Mouse (Mus musculus): ENCODE measurements around the gene Iqce. TPM values are rescaled to one million over a fixed set of nuclear protein-coding genes. Genes with fewer than 3 reads are reported as not detected.
A peak's percentile ranks its signal among the peaks of the same experiment; 100 is the strongest.

The Iqce gene
- polyA plus RNA-seq, 1 experiment = 27.9 TPM

- Histone ChIP-seq H3K27ac (ENCODE audit: insufficient read depth, low read length) (no peak overlapping the region), H3K4me1 (ENCODE audit: control insufficient read depth, insufficient read depth, low read length) (peaks cover 18% of the 10 kb centered on the region), H3K4me3 (ENCODE audit: insufficient read depth, low read length) (no peak overlapping the region)
- TF ChIP-seq POLR2A (IDR thresholded peaks at IDR 0.05; ENCODE audit: low read depth, low read length) (no peak), CTCF (IDR thresholded peaks at IDR 0.05; ENCODE audit: borderline replicate concordance, insufficient read depth, low read length) (no peak)
Observed at GRCm38 (mm10) chr5:140644263-140644662, 57.9 kb downstream of the Iqce start.

- TF ChIP-seq CTCF (IDR thresholded peaks at IDR 0.05; ENCODE audit: borderline replicate concordance, insufficient read depth, low read length) (no peak), POLR2A (IDR thresholded peaks at IDR 0.05; ENCODE audit: low read depth, low read length) (no peak)
- Histone ChIP-seq H3K4me3 (ENCODE audit: insufficient read depth, low read length) (no peak overlapping the region), H3K27ac (ENCODE audit: insufficient read depth, low read length) (peak overlapping the region; percentile 97), H3K4me1 (ENCODE audit: control insufficient read depth, insufficient read depth, low read length) (peaks cover 18% of the 10 kb centered on the region)
Observed at GRCm38 (mm10) chr5:140642076-140642475, 60.1 kb downstream of the Iqce start.

GRCm38 (mm10) chr5:140641254-140641928 lies 60.8 kb downstream of the Iqce start:
- Histone ChIP-seq H3K4me1 (ENCODE audit: control insufficient read depth, insufficient read depth, low read length) (peaks cover 18% of the 10 kb centered on the region), H3K4me3 (ENCODE audit: insufficient read depth, low read length) (no peak overlapping the region), H3K27ac (ENCODE audit: insufficient read depth, low read length) (peak overlapping the region; percentile 97)
- TF ChIP-seq POLR2A (IDR thresholded peaks at IDR 0.05; ENCODE audit: low read depth, low read length) = no peak
- TF ChIP-seq CTCF (IDR thresholded peaks at IDR 0.05; ENCODE audit: borderline replicate concordance, insufficient read depth, low read length) = no peak

GRCm38 (mm10) chr5:140640812-140641211 lies 61.4 kb downstream of the Iqce start:
- Histone ChIP-seq H3K4me3 (ENCODE audit: insufficient read depth, low read length) (no peak overlapping the region), H3K4me1 (ENCODE audit: control insufficient read depth, insufficient read depth, low read length) (peaks cover 18% of the 10 kb centered on the region), H3K27ac (ENCODE audit: insufficient read depth, low read length) (peak overlapping the region; percentile 96)
- TF ChIP-seq CTCF (IDR thresholded peaks at IDR 0.05; ENCODE audit: borderline replicate concordance, insufficient read depth, low read length) (no peak), POLR2A (IDR thresholded peaks at IDR 0.05; ENCODE audit: low read depth, low read length) (no peak)

- H3K4me1 ChIP-seq (ENCODE audit: control insufficient read depth, insufficient read depth, low read length) = peaks cover 18% of the 10 kb centered on the region
- no peak overlapping the region for H3K27ac ChIP-seq (ENCODE audit: insufficient read depth, low read length)
- no peak overlapping the region for H3K4me3 ChIP-seq (ENCODE audit: insufficient read depth, low read length)
- no peak for TF ChIP-seq CTCF (IDR thresholded peaks at IDR 0.05; ENCODE audit: borderline replicate concordance, insufficient read depth, low read length)
- TF ChIP-seq POLR2A (IDR thresholded peaks at IDR 0.05; ENCODE audit: low read depth, low read length) = no peak
Observed at GRCm38 (mm10) chr5:140639871-140640270, 62.3 kb downstream of the Iqce start.

- TF ChIP-seq CTCF (IDR thresholded peaks at IDR 0.05; ENCODE audit: borderline replicate concordance, insufficient read depth, low read length) (no peak), POLR2A (IDR thresholded peaks at IDR 0.05; ENCODE audit: low read depth, low read length) (no peak)
- no peak overlapping the region for H3K27ac ChIP-seq (ENCODE audit: insufficient read depth, low read length)
- H3K4me1 ChIP-seq (ENCODE audit: control insufficient read depth, insufficient read depth, low read length) = peaks cover 18% of the 10 kb centered on the region
- no peak overlapping the region for H3K4me3 ChIP-seq (ENCODE audit: insufficient read depth, low read length)
Observed at GRCm38 (mm10) chr5:140639312-140639711, 62.9 kb downstream of the Iqce start.

- TF ChIP-seq POLR2A (IDR thresholded peaks at IDR 0.05; ENCODE audit: low read depth, low read length) = no peak
- TF ChIP-seq CTCF (IDR thresholded peaks at IDR 0.05; ENCODE audit: borderline replicate concordance, insufficient read depth, low read length) = no peak
- H3K4me3 ChIP-seq (ENCODE audit: insufficient read depth, low read length) = no peak overlapping the region
- H3K27ac ChIP-seq (ENCODE audit: insufficient read depth, low read length) = no peak overlapping the region
- peaks cover 18% of the 10 kb centered on the region for H3K4me1 ChIP-seq (ENCODE audit: control insufficient read depth, insufficient read depth, low read length)
Observed at GRCm38 (mm10) chr5:140638484-140638883, 63.7 kb downstream of the Iqce start.

- no peak overlapping the region for H3K27ac ChIP-seq (ENCODE audit: insufficient read depth, low read length)
- TF ChIP-seq CTCF (IDR thresholded peaks at IDR 0.05; ENCODE audit: borderline replicate concordance, insufficient read depth, low read length) = no peak
- H3K4me3 ChIP-seq (ENCODE audit: insufficient read depth, low read length) = no peak overlapping the region
- H3K4me1 ChIP-seq (ENCODE audit: control insufficient read depth, insufficient read depth, low read length) = peaks cover 18% of the 10 kb centered on the region
Observed at GRCm38 (mm10) chr5:140637989-140638388, 64.2 kb downstream of the Iqce start.

GRCm38 (mm10) chr5:140637058-140637410 lies 65.1 kb downstream of the Iqce start:
- H3K4me3 ChIP-seq (ENCODE audit: insufficient read depth, low read length) = no peak overlapping the region
- H3K4me1 ChIP-seq (ENCODE audit: control insufficient read depth, insufficient read depth, low read length) = peaks cover 13% of the 10 kb centered on the region
- no peak overlapping the region for H3K27ac ChIP-seq (ENCODE audit: insufficient read depth, low read length)
- TF ChIP-seq POLR2A (IDR thresholded peaks at IDR 0.05; ENCODE audit: low read depth, low read length) = no peak
- no peak for TF ChIP-seq CTCF (IDR thresholded peaks at IDR 0.05; ENCODE audit: borderline replicate concordance, insufficient read depth, low read length)

- Histone ChIP-seq H3K4me3 (ENCODE audit: insufficient read depth, low read length) (no peak overlapping the region), H3K27ac (ENCODE audit: insufficient read depth, low read length) (no peak overlapping the region), H3K4me1 (ENCODE audit: control insufficient read depth, insufficient read depth, low read length) (peaks cover 9% of the 10 kb centered on the region)
- TF ChIP-seq CTCF (IDR thresholded peaks at IDR 0.05; ENCODE audit: borderline replicate concordance, insufficient read depth, low read length) (no peak), POLR2A (IDR thresholded peaks at IDR 0.05; ENCODE audit: low read depth, low read length) (no peak)
Observed at GRCm38 (mm10) chr5:140636316-140637057, 65.7 kb downstream of the Iqce start.

Data from embryonic fibroblast, embryonic 13.5 days (primary cell).